Mouse (Mus musculus) hindbrain, embryonic 14.5 days (tissue): Measurements from ENCODE around the gene Eif4g2. TPM values are rescaled to one million over a fixed set of nuclear protein-coding genes. Genes with fewer than 3 reads are reported as not detected.

Experiments used
- polyA plus RNA-seq: library from polyadenylated mRNA; unstranded; fragments of >200 nt; fragmentation: Nextera tagmentation; extraction: Ambion mirVana; gene quantifications from 2 replicates; pipeline ENCODE4 v1.2.1, GENCODE M21; 2014

The Eif4g2 gene
- polyA plus RNA-seq, 1 experiment from 2014 or later: 1,292 TPM

Other genes starting within 250 kb of the Eif4g2 start
- 41.4 and 45.6 TPM in 2 replicates for gene Rnf141, start 238.6 kb downstream of the Eif4g2 start, polyA plus RNA-seq
- 4.1 and 4.4 TPM in 2 replicates for gene Lyve1, start 219.8 kb downstream of the Eif4g2 start, polyA plus RNA-seq
- 1.6 and 1.8 TPM in 2 replicates for gene Mrvi1, start 100.6 kb downstream of the Eif4g2 start, polyA plus RNA-seq
- 75.0 TPM in 2 replicates for gene Ctr9, start 54.1 kb downstream of the Eif4g2 start, polyA plus RNA-seq